In genomic region chr13:20392824-20393598, GRCm38 (mm10) we compare ENCODE assay signal across 15 mouse cellular contexts.
"Had no signal": no experiment of that assay in that cellular context is flagged by ENCODE, and none has a peak within 500 bp of the region (broad histone marks: within the 10 kb centered on the region; RNA-seq: fewer than 3 reads in every experiment).

No protein-coding gene starts in this region.

- H3K9ac ChIP-seq: neural tube, embryonic 15.5 days; stomach, embryonic 15.5 days had no signal

- H3K27ac ChIP-seq: neural tube, embryonic 15.5 days; stomach, embryonic 15.5 days; stomach, postnatal 0 days had no signal

- H3K27me3 ChIP-seq: neural tube, embryonic 15.5 days; stomach, embryonic 15.5 days had no signal

- H3K36me3 ChIP-seq: neural tube, embryonic 15.5 days; stomach, embryonic 15.5 days had no signal

- H3K4me2 ChIP-seq: neural tube, embryonic 15.5 days; stomach, embryonic 15.5 days had no signal

- H3K4me1 ChIP-seq: neural tube, embryonic 15.5 days; stomach, embryonic 15.5 days had no signal

- H3K9me3 ChIP-seq: neural tube, embryonic 15.5 days; stomach, embryonic 15.5 days had no signal

- H3K4me3 ChIP-seq: neural tube, embryonic 15.5 days; stomach, embryonic 15.5 days had no signal

- DNase-seq: retina, postnatal 1 day; right cerebral cortex, adult 18-20 months; right cerebral cortex, postnatal 14 days; right cerebral cortex, postnatal 25 days; right cerebral cortex, postnatal 4 days; spleen, adult 18-20 months; thymus, adult 18-20 months; thymus, adult 2 months; thymus, postnatal 14 days; thymus, postnatal 25 days; thymus, postnatal 36 days; thymus, postnatal 4 days had no signal
